Mouse (Mus musculus) embryonic facial prominence, embryonic 11.5 days (tissue): ENCODE data around the gene Phf24. TPM values are rescaled to one million over a fixed set of nuclear protein-coding genes. Genes with fewer than 3 reads are reported as not detected.
"Not testable (repeated sequence)": the region's sequence is repeated elsewhere in the genome, so short reads cannot be mapped to it uniquely, and the experiment has no call there.

Source experiments
- ATAC-seq: fragments of 200-750 bp; cut with Nextera tagmentation; replicated peaks from 2 replicates; pipeline ENCODE4 v1.8.0; 2017; ENCODE audit warnings: low read depth; ENCODE audit not compliant: insufficient number of reproducible peaks, low FRiP score, low TSS enrichment
- DNase-seq: peaks from one replicate; pipeline ENCODE4 v3.0.0-alpha.2; 2015; ENCODE audit warnings: low spot score
- H3K27ac ChIP-seq: fragments of 300-500 bp; sonication (generic); replicated peaks from 2 replicates; pipeline ENCODE4 v1.5.1; 2014; ENCODE audit warnings: mild to moderate bottlenecking, low read depth, low read length, control low read depth
- H3K27me3 ChIP-seq: fragments of 300-500 bp; sonication (generic); 2 replicates; pipeline ENCODE4 v1.6.1; 2014; ENCODE audit warnings: mild to moderate bottlenecking, low read length, moderate library complexity, mixed read lengths; ENCODE audit not compliant: control insufficient read depth, insufficient read depth
- H3K36me3 ChIP-seq: fragments of 300-500 bp; sonication (generic); replicated peaks from 2 replicates; pipeline ENCODE4 v1.6.1; 2014; ENCODE audit warnings: low read depth, mild to moderate bottlenecking, low read length, moderate library complexity, mixed read lengths; ENCODE audit not compliant: control insufficient read depth, insufficient read depth
- H3K4me1 ChIP-seq: fragments of 300-500 bp; sonication (generic); 2 replicates; pipeline ENCODE4 v1.6.1; 2014; ENCODE audit warnings: low read length, mixed read lengths; ENCODE audit not compliant: control insufficient read depth, insufficient read depth
- H3K4me2 ChIP-seq: fragments of 300-500 bp; sonication (generic); 2 replicates; pipeline ENCODE4 v1.6.1; 2014; ENCODE audit warnings: low read depth, mild to moderate bottlenecking, control low read depth, low read length, moderate library complexity
- H3K4me3 ChIP-seq: fragments of 300-500 bp; sonication (generic); 2 replicates; pipeline ENCODE4 v1.5.1; 2014; ENCODE audit warnings: low read depth, low read length, control low read depth
- H3K9ac ChIP-seq: fragments of 300-500 bp; sonication (generic); replicated peaks from 2 replicates; pipeline ENCODE4 v1.6.1; 2014; ENCODE audit warnings: mild to moderate bottlenecking, control low read depth, low read length
- H3K9me3 ChIP-seq: fragments of 300-500 bp; sonication (generic); replicated peaks from 2 replicates; pipeline ENCODE4 v1.6.1; 2016; ENCODE audit warnings: mild to moderate bottlenecking, low read length, inconsistent platforms, mixed read lengths; ENCODE audit not compliant: control insufficient read depth
- WGBS: fragments of 180-500 bp; shearing (Covaris S2); extraction: QIAGEN DNeasy Blood & Tissue Kit; methylation state at CpG from one replicate; pipeline ENCODE4 v1.1.7; 2014; 5-methylcytosine and 5-hydroxymethylcytosine counted together
- polyA plus RNA-seq: library from polyadenylated mRNA; unstranded; fragments of >200 nt; fragmentation: Nextera tagmentation; extraction: Ambion mirVana; gene quantifications from 2 replicates; pipeline ENCODE4 v1.2.1, GENCODE M21; 2014

Phf24 gene
- polyA plus RNA-seq, 1 experiment from 2014 or later = 0.80 TPM

GRCm38 (mm10) chr4:42978062-42978461, 61.6 kb downstream of the Phf24 start:
- Histone ChIP-seq H3K4me3 (no peak overlapping the region), H3K9ac (no peak overlapping the region), H3K36me3 (peaks cover 4% of the 10 kb centered on the region), H3K4me1 (no peaks in the 10 kb centered on the region), H3K4me2 (no peak overlapping the region), H3K9me3 (no peaks in the 10 kb centered on the region), H3K27ac (no peak overlapping the region), H3K27me3 (no peaks in the 10 kb centered on the region)
- WGBS = 89% methylated on average over 4 of the region's 4 CpGs
- ATAC-seq (no peak), DNase-seq (no peak)

GRCm38 (mm10) chr4:42980467-42980866, 64.0 kb downstream of the Phf24 start:
- H3K9me3 ChIP-seq, H3K27ac ChIP-seq, H3K27me3 ChIP-seq, H3K9ac ChIP-seq, ATAC-seq, H3K4me2 ChIP-seq, H3K4me1 ChIP-seq, H3K4me3 ChIP-seq, DNase-seq, H3K36me3 ChIP-seq: not testable (repeated sequence)
- WGBS = 93% methylated on average over 6 of the region's 8 CpGs

- ATAC-seq = no peak
Observed at GRCm38 (mm10) chr4:42988296-42988695, 71.8 kb downstream of the Phf24 start.

More at GRCm38 (mm10) chr4:42988296-42988695, 71.8 kb downstream of the Phf24 start:
- H3K36me3 ChIP-seq = peaks cover 21% of the 10 kb centered on the region
- H3K4me2 ChIP-seq = no peak overlapping the region
- no peaks in the 10 kb centered on the region for H3K27me3 ChIP-seq
- no peak overlapping the region for H3K27ac ChIP-seq
- no peak overlapping the region for H3K4me3 ChIP-seq
- H3K9ac ChIP-seq = no peak overlapping the region
- no peak for DNase-seq
- WGBS = 83% methylated on average over 1 of the region's 1 CpGs
- no peaks in the 10 kb centered on the region for H3K9me3 ChIP-seq
- H3K4me1 ChIP-seq = no peaks in the 10 kb centered on the region

Other genes starting within 250 kb of the Phf24 start
- gene 4930578G10Rik, start 181.1 kb upstream of the Phf24 start, polyA plus RNA-seq = not detected in 2 replicates
- not detected in 2 replicates for gene Ccl19, start 160.1 kb upstream of the Phf24 start, polyA plus RNA-seq
- 3.6 and 9.3 TPM in 2 replicates for gene Ccl21a, start 142.7 kb upstream of the Phf24 start, polyA plus RNA-seq
- not detected in 2 replicates for gene Fam205a1, start 62.8 kb upstream of the Phf24 start, polyA plus RNA-seq
- 0.20 and 0.25 TPM in 2 replicates for gene Gm12394, start 59.9 kb upstream of the Phf24 start, polyA plus RNA-seq
- not detected in 2 replicates for gene Fam205c, start 42.4 kb upstream of the Phf24 start, polyA plus RNA-seq
- gene Dnajb5, start 33.2 kb downstream of the Phf24 start, polyA plus RNA-seq = 8.6 and 9.7 TPM in 2 replicates
- gene 1700022I11Rik, start 52.9 kb downstream of the Phf24 start, polyA plus RNA-seq = 0.70 and 0.76 TPM in 2 replicates
- 686 and 688 TPM in 2 replicates for gene Vcp, start 83.8 kb downstream of the Phf24 start, polyA plus RNA-seq
- gene Fancg, start 93.8 kb downstream of the Phf24 start, polyA plus RNA-seq = 19.7 and 22.7 TPM in 2 replicates
- 17.3 and 18.8 TPM in 2 replicates for gene Pigo, start 109.2 kb downstream of the Phf24 start, polyA plus RNA-seq
- 410 TPM in 2 replicates for gene Stoml2, start 115.0 kb downstream of the Phf24 start, polyA plus RNA-seq
- 8.7 and 9.6 TPM in 2 replicates for gene Fam214b, start 129.6 kb downstream of the Phf24 start, polyA plus RNA-seq
- 4.1 and 6.1 TPM in 2 replicates for gene Unc13b, start 142.3 kb downstream of the Phf24 start, polyA plus RNA-seq